Mouse (Mus musculus) fat pad, adult 2 months (tissue): ENCODE measurements around the gene Acad9.
A peak's percentile ranks its signal among the peaks of the same experiment; 100 is the strongest.
"Not testable (repeated sequence)": the region's sequence is repeated elsewhere in the genome, so short reads cannot be mapped to it uniquely, and the experiment has no call there.

Source experiments
- DNase-seq: peaks from one replicate; pipeline ENCODE4 v3.0.0-alpha.2; 2011; ENCODE audit warnings: low read depth, low spot score; ENCODE audit errors: extremely low read depth

Acad9 gene

DNA sequence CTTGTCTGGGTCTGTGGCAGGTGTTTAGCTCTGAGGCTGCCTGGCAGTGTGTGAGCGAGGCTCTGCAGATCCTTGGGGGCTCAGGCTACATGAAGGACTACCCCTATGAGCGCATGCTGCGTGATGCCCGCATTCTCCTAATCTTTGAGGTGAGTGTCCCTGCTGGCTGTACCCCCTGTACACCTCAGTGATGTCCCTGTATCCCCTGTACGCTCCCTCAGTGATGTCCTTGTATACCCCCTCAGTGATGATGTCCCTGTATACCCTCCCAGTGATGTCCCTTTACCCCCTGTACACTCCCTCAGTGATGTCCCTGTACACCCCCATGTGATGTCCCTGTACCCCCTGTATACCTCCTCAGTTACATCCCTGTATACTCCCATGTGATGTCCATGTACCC is 19.6 kb downstream of the Acad9 start:
- DNase-seq: no peak

DNA sequence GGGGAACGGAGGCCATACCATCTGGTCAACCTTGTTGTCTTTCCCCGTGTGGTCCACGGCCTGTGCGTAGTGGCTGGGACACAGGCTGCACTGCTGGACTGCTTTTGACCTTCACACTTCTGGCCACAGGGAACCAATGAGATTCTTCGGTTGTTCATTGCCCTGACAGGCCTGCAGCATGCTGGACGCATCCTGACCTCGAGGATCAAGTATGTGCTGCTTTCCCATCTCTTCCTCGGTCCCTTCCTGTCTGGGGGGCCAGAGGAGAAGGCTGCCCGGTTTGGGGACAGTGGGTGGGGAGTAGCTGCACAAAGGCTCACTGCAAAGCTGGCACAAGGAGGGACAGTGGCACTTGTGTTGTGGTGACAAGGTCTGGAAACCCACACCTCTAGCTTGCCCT is 21.8 kb downstream of the Acad9 start:
- no peak for DNase-seq

GRCm38 (mm10) chr3:36095371-36095770 is 29.6 kb downstream of the Acad9 start:
- DNase-seq: no peak

GRCm38 (mm10) chr3:36116076-36116475 is 50.3 kb downstream of the Acad9 start:
- DNase-seq: no peak

DNA sequence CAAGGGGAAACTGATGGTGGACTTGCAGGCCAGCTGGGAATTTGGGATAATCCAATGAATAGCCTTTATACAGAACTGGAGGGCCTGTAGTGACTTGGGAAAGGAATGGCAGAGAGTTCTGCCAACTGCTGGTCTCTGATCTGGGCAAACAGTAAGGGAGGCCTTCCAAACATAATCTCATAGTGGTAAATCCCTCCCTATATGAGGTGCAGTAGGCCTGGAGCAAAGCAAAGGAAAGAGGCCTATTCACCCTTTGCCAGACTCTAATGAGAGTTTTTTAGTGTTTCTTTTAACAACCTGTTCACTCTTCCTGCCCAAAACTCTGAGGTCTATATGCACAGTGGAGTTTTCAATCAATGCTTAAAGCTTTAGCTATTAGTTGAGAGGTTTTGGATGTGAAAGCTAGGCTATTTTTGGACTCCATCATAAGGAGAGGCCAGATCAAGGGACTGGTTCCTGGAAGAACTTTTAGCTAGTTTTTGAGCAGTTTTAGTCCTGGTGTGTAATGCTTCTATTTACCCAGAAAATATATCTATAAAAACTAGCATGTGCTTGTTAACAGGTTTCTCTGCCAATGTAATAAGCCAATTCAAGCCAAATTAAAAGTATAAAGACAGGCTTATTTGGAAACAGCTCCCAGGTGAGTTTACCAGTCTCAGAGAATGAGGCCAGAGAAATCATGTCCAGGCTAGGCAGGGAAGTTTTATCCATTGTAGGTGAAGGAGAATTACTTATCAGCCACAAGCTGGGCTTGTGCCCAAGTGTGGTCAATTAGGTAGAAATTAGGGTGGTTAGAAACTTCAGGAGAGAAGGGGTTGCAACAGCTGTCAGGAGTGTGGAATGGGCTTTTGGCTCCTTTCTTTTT is 54.1 kb downstream of the Acad9 start:
- DNase-seq: peak; percentile 80

GRCm38 (mm10) chr3:36126176-36126575 is 60.4 kb downstream of the Acad9 start:
- not testable (repeated sequence) for DNase-seq

DNA sequence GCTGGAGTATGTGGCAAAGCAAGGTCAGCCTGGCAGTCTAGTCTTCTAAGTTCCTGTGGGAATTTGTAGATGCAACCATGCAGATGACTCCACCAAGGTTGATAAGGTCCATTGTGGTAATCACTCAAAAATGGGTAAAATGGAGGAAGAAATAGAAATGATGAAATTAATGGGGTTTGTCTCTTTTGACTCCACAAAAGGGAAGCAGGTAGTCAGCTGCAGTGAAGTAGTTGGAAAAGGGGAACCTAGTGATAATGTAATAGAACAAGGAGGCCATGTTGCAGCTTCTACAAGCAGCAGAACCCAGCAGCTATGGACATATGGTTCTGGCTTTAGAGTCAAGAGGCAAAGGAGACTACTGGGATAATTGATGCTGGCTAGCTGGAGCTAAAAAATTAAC is 70.4 kb downstream of the Acad9 start:
- DNase-seq: no peak

DNA sequence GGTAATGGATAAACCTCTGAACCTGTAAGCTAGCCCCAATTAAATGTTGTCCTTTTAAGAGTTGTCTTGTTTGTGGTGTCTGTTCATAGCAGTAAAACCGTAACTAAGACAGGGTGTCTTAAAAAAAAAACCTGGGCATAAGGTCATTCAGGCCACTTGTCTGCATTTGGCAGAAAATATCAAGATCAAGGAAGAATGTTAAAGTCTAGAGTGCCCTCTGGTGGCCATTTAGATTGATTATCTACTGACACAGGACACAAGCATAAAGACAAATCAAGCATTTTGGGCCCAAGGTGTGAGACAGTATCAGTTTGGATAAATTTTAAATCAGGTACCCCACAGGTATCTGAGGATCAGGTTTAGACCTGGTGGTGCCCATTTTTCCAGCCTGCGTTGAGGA is 71.8 kb downstream of the Acad9 start:
- DNase-seq: no peak

- peak; percentile 94 for DNase-seq
These were observed 72.4 kb downstream of the Acad9 start for GRCm38 (mm10) chr3:36138171-36138660.

GRCm38 (mm10) chr3:36138996-36139395 is 73.2 kb downstream of the Acad9 start:
- peak; percentile 89 for DNase-seq
